Mouse (Mus musculus): Measurements from ENCODE around the gene Krt90.

DNA sequence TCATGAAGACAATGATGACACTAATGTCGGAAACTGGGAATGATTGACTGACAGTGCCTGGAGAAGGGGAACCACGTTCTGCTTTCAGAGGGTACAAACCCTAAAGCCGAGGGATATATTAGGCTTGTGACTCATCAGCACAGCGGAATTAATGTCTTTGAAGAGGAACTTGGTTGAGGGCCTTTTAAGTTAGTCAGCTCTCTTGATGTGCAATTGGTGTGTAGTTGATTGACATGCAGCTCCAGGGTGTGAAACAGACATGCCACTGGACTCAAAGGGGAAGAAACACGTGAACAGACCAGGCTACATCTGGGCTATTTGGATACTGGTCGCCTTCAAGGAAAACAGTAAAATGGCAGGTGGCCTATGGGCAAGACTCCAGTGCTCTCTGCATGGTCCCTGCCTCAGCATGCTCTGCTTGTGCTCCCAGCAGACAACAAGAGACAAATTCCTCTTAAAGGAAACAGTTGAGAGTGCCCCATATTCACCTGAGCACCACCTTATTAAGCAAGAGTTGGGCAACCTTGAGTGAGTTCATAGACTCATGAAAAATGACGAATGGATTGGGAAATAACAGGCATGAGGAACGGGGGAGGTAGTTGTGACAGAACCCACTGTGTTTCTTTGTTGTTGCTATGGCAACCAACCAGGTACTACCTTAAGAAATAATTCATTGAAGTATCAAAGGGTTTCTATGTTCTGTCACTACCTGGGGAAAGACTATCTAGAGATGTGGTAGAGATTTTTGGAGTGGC, 20.6 kb upstream of the Krt90 start:
- no peak for TF ChIP-seq POLR2A (IDR thresholded peaks at IDR 0.05; ENCODE audit: low read depth, low read length)
- no peak for TF ChIP-seq CTCF (IDR thresholded peaks at IDR 0.05; ENCODE audit: extremely low read depth, insufficient read depth, insufficient read length, insufficient replicate concordance)
